Mouse (Mus musculus): ENCODE measurements around the gene Olfr656.

- no peak for TF ChIP-seq EP300 (IDR thresholded peaks at IDR 0.05; ENCODE audit: low read depth)
- no peak for TF ChIP-seq CTCF (IDR thresholded peaks at IDR 0.05; ENCODE audit: low read depth)
Measured at GRCm38 (mm10) chr7:104624494-104624893, 10.7 kb downstream of the Olfr656 start, which contains the start of gene Olfr657.
